Mouse (Mus musculus): ENCODE measurements around the gene Rpl6.
"Not testable (repeated sequence)": the region's sequence is repeated elsewhere in the genome, so short reads cannot be mapped to it uniquely, and the experiment has no call there.

Rpl6 gene

DNA sequence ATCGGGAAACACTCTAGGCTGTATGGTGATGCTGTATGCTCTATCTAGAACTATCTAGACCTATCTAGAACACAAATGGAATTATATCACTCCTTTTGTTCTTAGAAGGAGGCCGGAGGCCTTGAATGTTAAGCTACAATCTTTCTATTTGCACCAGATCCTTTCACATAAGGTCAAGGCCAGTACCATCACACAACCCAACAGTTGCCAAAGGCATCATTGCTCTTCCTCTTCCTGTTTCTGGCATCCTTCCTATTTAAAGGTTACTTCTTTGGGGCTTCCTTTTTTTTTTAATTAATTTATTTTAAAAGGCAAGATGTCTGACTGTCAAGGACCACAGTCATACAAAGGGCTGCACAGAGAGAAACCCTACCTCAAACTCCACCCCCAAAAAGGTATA lies 6.9 kb upstream of the Rpl6 start:
- no peak for DNase-seq

- no peak for DNase-seq
These were observed 5.9 kb upstream of the Rpl6 start for GRCm38 (mm10) chr5:121198376-121198775.

DNA sequence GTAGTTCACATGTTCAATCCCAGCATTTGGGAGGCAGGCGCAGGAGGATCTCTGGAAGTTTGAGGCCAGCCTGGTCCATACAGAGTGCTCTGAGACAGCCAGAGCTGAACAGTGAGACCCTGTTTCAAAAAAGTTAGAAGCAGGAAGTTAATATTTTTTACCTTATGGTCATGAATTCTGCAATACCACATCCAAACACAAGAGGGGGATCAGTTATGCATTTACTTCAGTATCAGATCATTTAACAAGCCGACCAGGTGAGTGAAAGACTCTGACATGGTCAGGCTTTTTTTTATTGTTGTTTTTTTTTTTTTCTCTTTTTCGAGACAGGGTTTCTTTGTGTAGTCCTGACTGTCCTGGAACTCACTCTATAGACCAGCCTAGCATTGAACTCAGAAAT lies 2.5 kb upstream of the Rpl6 start:
- peak; percentile 14 for DNase-seq

GRCm38 (mm10) chr5:121202467-121202866 lies 1.8 kb upstream of the Rpl6 start:
- DNase-seq = no peak

DNA sequence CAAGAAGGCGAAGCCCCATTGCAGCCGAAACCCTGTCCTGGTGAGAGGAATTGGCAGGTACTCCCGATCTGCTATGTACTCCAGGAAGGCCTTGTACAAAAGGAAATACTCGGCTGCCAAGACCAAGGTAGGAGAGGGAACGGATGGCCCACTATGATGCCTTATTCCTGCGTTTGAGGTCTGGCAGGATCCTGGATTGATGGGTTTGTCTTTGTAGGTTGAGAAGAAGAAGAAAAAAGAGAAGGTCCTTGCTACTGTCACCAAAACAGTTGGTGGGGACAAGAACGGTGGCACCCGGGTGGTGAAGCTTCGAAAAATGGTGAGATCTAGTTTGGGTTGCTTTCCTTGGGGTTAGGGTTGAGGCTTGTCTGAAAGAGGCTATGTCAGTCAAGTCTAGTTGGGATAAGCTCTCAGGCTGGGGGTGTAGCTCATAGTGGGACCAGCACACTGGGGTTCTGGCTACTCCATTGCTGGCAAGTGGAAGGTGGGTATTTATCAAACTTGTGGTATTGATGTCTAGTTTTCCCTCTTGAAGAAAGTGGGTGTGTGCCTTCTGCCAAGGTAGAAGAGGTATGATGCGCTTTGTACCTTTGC lies 1.4 kb downstream of the Rpl6 start:
- DNase-seq = not testable (repeated sequence)

DNA sequence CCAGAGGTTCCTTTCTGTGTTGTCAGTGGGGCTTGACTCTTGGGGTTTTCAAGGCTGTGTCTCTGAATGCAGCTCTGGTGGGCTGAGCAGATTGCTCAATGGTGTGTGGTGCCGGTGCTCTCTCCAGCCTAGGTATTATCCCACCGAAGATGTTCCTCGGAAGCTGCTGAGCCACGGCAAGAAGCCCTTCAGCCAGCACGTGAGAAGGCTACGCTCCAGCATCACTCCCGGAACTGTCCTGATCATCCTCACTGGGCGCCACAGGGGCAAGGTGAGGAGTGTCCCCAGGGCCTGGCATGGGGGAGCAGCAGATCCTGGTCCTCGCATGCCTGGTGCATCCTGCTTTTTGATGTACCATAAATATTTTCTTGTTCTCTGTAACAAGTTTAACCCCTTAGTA lies 2.3 kb downstream of the Rpl6 start:
- DNase-seq = no peak

- DNase-seq = no peak
These were observed 2.7 kb downstream of the Rpl6 start for GRCm38 (mm10) chr5:121206984-121207383.

- no peak for DNase-seq
These were observed 5.7 kb downstream of the Rpl6 start for GRCm38 (mm10) chr5:121209755-121210600.

- no peak for DNase-seq
These were observed 6.3 kb downstream of the Rpl6 start for GRCm38 (mm10) chr5:121210601-121210924.

DNA sequence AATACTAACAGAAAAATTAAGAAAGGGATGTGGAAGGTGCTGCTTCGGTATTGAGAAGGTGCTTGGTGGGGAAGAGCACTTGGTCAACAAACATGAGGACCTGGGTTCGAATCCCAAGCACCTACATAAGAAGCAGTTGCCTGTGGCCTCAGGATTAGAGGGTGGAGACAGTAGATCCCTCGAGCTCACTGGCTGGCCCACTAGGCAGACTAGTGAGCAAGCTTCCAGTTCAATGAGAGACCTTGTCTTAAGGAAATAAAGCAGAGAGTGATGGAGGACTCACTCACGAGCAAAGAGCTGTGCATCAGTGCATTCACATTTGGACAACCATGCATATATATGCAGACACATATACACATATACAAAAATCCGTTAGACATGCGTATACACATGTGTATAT lies 7.8 kb downstream of the Rpl6 start:
- DNase-seq = no peak

- no peak for DNase-seq
These were observed 10.4 kb downstream of the Rpl6 start for GRCm38 (mm10) chr5:121214707-121215106.

DNA sequence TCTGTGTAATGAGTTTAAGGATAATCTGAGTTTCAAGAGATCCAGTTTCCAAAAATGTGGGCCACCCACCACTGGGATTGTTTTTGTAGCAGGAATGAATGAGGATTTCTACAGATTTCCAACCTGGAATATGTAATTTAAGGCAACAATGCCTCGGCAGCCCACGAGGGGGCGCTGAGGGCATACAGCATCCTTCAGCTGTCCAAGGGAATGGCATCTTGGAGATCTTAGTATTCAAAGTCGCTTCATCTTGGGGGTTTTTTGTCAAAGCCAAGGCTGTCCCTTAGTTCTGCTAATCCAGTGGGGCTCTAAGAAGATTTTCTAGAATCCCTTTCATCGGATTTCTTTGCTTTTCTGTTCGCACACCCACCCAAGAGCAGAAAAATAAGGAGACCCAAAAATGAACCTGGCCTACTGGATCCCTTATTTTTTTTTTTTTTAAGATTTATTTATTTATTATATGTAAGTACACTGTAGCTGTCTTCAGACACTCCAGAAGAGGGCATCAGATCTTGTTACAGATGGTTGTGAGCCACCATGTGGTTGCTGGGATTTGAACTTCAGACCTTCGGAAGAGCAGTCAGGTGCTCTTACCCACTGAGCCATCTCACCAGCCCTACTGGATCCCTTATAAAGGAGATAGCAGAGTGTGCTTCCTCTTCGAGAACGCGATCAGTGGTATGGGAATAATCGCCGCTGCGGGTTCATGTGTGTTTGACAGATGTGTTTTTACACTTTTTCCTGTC lies 11.3 kb downstream of the Rpl6 start:
- DNase-seq = peak; percentile 50

DNA sequence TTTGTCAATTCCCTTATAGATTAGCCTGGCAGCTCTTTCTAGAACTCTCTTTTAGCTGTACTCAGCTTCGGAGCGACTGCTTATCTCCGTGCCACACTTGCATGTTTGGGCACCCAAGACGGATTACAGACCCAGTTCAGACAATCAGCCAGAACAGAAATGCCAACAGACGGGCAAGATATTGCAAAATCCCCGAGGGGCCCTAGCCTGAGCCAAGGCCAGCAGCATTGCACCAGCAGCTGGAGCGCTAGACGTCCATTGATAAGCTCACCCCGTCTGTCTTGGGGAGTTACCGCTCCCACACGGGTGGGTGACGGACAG lies 11.8 kb downstream of the Rpl6 start:
- no peak for DNase-seq

DNA sequence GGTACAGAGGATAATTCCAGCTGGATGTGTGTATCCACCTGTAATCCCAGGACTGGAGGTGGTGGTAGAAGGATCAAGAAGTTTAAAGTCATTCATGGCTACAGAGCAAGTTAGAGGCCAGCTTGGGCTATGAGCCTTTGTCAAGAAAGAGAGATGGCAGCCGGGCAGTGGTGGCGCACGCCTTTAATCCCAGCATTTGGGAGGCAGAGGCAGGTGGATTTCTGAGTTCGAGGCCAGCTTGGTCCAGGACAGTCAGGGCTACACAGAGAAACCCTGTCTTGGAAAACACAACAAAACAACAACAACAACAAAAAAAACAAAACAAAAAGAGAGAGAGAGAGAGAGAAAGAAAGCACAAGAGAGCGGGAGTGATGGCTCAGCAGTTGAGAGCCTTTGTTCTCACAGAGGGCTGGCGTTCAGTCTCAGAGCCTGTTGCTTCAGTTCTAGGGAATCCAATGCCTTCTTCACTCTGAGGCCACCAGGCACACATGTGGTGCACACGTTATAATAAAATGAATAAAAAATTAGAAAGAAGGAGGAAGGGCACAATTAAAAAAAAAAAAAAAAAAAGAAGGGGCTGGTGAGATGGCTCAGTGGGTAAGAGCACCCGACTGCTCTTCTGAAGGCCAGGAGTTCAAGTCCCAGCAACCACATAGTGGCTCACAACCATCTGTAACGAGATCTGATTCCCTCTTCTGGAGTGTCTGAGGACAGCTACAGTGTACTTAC lies 12.5 kb downstream of the Rpl6 start:
- DNase-seq = not testable (repeated sequence)

GRCm38 (mm10) chr5:121217313-121217634 lies 13.0 kb downstream of the Rpl6 start:
- no peak for DNase-seq

DNA sequence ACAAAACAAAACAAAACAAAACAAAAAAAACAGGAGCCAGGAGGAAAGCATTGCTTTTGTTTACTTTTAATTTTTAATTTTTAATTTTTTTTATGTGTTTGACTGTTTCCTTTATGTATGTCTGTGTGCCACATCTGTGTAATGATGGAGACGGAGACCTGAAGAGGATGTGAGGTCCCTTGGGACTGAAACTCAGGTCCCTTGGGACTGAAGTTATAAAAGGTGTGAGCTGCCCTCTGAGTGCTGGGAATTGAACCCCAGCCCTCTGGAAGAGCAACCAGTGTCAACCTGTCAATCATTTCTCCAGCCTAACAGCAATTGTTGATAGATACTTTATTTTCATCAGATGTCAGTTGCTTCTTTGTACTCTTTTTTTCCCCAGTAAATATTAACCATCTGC lies 14.9 kb downstream of the Rpl6 start:
- DNase-seq = no peak

DNA sequence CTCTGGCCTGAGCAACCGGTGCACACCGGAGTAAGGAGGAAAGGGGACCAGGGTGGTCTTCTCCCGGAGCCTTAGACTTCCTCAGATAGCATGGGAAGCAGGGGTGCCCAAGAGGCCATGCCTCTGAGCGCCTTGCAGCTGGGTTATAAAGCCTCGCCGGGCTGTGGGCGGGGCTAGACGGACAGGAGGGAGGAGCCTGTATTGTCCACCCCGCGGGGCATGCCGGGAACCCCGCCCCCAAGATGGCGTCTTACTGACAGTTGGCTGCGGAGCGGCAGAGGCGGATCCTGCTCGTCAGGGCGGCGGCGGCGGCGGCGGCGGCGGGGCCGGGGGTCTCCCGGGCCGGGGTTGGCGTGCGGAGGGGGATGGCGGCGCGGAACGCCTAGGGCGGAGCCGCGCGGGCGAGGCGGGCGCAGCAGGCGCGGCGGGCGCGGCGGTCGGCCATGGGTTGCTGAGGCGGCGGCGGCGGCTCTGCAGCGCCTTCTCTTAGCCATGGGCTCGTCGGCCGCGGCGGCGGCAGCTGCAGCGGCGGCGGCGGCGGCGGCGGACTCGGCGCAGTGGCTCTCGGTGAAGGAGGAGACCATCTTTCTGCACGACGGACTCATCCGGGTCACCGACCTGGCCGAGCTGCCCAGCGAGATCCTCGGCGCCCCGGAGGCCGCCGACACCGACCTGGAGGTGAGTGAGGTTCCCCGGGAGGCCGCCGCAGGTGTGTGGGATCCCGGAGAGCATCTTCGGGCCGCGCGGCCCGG lies 15.9 kb downstream of the Rpl6 start, which contains the start of gene Hectd4:
Gene Hectd4, plus strand, starts transcription at position 240 of the 752 bp plus-strand sequence.
- DNase-seq = peak; percentile 99

- DNase-seq = peak; percentile 66
These were observed 16.5 kb downstream of the Rpl6 start for GRCm38 (mm10) chr5:121220732-121221301.

- DNase-seq = no peak
These were observed 17.1 kb downstream of the Rpl6 start for GRCm38 (mm10) chr5:121221328-121221850.

- not testable (repeated sequence) for DNase-seq
These were observed 19.7 kb downstream of the Rpl6 start for GRCm38 (mm10) chr5:121224020-121224419.

GRCm38 (mm10) chr5:121224856-121225255 lies 20.6 kb downstream of the Rpl6 start:
- no peak for DNase-seq

DNA sequence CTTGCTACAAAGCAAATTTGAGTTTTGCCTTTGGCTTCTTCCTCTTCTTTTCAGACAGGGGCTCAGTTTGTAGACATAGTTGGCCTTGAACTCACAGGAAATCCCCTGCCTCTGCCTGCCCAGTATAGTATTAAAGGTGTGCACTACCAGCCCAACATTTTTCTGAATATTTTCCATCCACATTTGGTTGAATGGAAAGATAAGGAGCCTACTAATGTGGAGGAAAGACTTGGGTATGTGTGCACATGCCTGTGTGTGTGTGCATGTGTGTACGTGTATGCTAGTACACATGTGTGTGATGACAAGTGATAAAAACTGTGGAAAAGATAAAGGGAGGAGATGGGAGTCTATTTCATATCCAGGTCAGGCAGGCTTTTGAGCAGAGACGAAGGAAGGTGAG lies 21.6 kb downstream of the Rpl6 start:
- no peak for DNase-seq

All from thymus, postnatal 25 days (tissue).